Mouse (Mus musculus) bone marrow macrophage, adult 2 months (primary cell): Measurements from ENCODE around the gene Pdyn. TPM values are rescaled to one million over a fixed set of nuclear protein-coding genes. Genes with fewer than 3 reads are reported as not detected.

Experiments used
- H3K27ac ChIP-seq: 2 replicates; pipeline ENCODE4 v1.5.1; 2012; ENCODE audit warnings: low read depth, low read length; ENCODE audit not compliant: insufficient read depth
- H3K4me1 ChIP-seq: 2 replicates; pipeline ENCODE4 v1.6.1; 2012; ENCODE audit warnings: low read length; ENCODE audit not compliant: control insufficient read depth, insufficient read depth
- H3K4me3 ChIP-seq: 2 replicates; pipeline ENCODE4 v1.5.1; 2012; ENCODE audit warnings: mild to moderate bottlenecking, low read length, moderate library complexity; ENCODE audit not compliant: insufficient read depth
- CTCF ChIP-seq: IDR thresholded peaks from 2 replicates; pipeline ENCODE4 v1.5.1; 2012; ENCODE audit warnings: low read depth, mild to moderate bottlenecking, low read length, moderate library complexity
- POLR2A ChIP-seq: IDR thresholded peaks from 2 replicates; pipeline ENCODE4 v1.6.1; 2012; ENCODE audit warnings: mild to moderate bottlenecking, low read depth, low read length, borderline replicate concordance
- polyA plus RNA-seq: library from polyadenylated mRNA; stranded (reverse); fragments of >200 nt; gene quantifications from 2 replicates; pipeline ENCODE4 v1.2.4, GENCODE M21; 2012; ENCODE audit not compliant: missing spikeins, insufficient read depth, insufficient read length

Pdyn gene
- polyA plus RNA-seq, 1 experiment, result not detected

DNA sequence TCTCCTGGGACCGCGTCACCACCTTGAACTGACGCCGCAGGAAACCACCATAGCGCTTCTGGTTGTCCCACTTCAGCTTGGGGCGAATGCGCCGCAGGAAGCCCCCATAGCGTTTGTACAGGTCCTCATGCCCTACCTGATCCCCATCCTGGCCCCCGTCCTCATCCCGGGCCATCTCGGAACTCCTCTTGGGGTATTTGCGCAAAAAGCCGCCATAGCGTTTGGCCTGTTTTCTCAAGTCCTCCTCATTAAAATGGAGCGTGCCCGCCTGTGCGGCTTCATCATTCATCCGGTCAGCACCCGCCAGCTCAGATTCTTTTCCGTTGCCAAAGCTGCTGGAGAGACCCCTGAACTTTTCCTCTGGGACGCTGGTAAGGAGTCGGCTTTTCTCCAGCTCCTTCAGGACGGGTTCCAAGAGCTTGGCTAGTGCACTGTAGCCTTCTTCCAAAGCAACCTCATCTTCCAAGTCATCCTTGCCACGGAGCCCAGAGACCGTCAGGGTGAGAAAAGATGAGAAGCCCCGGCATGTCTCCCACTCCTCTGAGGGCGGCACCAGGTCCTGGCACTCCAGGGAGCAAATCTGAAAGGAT is 11.5 kb downstream of the Pdyn start:
- H3K4me3 ChIP-seq, result no peak overlapping the region
- no peak for TF ChIP-seq CTCF
- TF ChIP-seq POLR2A, result no peak
- H3K4me1 ChIP-seq, result no peaks in the 10 kb centered on the region
- H3K27ac ChIP-seq, result no peak overlapping the region

DNA sequence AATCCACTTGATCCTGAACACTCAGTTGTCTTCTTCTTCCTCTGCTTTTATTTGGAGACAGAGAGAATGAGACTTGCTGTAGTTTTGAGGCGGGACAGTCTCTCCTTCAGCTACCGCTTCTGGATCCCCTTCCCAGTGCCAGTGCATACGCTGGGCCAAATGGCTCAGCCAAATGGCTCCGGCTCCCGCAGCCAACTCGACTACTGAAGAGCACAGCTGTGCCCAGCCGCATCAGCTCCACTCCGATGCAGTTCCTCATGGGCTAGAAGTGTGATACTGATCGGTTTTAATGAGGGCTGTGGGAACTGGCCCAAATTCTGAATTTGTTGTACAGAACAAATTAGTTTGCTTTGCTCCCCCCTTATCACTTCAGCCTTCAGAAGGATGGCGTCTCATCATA is 12.7 kb downstream of the Pdyn start:
- no peak overlapping the region for H3K4me3 ChIP-seq
- TF ChIP-seq POLR2A, result no peak
- TF ChIP-seq CTCF, result no peak
- no peak overlapping the region for H3K27ac ChIP-seq
- H3K4me1 ChIP-seq, result no peaks in the 10 kb centered on the region

DNA sequence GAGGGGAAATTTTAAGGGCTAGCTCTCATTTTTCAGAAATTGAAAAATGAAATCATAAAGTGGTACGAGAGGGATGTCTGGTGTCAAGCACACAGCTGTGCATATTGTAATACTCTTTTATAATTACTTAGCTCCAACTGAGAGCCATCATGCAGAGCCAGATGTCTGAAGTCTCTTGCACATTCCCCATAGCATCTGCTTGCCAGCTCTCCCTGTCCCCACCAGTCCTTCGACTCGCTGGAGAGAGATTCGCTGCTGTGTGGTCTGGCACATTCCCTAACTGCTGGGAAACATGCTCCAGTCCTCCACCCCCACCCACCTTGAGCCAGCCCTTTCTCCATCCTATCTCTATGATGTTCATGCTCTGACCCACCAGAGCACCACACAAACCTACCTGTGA is 15.6 kb downstream of the Pdyn start:
- Histone ChIP-seq H3K27ac (no peak overlapping the region), H3K4me1 (no peaks in the 10 kb centered on the region), H3K4me3 (no peak overlapping the region)
- TF ChIP-seq CTCF (no peak), POLR2A (no peak)

DNA sequence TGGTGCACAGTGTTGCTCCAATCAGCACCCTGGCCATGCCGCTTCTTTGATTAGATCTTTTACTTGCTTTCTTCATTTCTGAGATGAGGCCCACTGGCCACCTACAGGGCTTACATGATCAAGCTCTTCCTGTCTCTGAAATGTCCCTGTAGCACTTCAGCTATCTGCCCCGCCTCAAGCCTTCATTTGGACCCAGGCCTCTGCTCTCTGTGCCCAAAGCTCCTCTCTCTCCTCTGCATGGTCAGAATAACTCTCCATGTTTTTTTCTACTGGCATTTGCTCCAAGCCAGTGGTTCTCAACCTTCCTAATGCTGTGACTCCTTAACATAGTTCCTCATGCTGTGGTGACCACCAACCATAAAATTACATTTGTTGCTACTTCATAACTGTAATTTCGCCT is 19.4 kb downstream of the Pdyn start:
- Histone ChIP-seq H3K4me1 (no peaks in the 10 kb centered on the region), H3K27ac (no peak overlapping the region), H3K4me3 (no peak overlapping the region)
- TF ChIP-seq POLR2A (no peak), CTCF (no peak)

DNA sequence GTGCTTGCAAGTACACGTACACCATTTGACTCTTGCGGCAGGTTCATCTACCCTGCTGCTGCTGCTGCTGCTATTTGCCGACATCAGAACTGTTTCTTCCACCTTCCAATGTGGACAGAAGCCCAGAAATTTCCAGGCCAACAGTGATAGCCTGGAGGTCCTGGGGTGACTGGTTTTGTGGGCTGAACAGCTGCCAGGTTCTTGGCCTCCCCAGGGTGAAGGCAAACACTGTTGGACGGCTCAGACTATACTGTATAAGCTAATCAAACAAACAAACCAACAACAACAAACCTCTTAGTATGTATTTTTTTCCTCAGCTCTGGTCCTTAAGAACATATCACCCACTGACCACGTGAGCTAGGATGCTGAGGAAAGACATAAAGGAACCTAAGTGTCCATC is 20.6 kb downstream of the Pdyn start:
- TF ChIP-seq CTCF (no peak), POLR2A (no peak)
- Histone ChIP-seq H3K4me3 (no peak overlapping the region), H3K4me1 (no peaks in the 10 kb centered on the region), H3K27ac (no peak overlapping the region)

DNA sequence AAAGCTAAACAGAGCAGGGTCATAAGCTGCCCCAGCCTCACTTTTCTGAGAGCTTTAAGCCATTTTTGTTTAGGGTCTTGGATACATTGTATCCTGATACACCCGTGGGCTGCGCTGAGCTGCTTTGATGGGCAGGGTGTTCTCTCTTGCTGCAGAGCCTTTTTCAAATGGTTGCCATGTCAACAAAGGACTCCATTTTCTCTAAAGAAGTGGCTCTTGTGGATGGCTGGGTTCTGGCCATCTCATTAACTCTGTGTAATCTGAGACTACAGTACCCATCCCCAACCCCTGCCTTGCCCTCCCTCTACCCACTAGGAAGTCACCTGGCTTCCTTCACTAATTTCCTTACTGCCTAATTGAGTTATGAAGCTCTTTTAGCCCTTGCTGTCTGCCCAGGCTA is 22.0 kb downstream of the Pdyn start:
- Histone ChIP-seq H3K4me3 (no peak overlapping the region), H3K27ac (no peak overlapping the region), H3K4me1 (no peaks in the 10 kb centered on the region)
- TF ChIP-seq POLR2A (no peak), CTCF (no peak)

DNA sequence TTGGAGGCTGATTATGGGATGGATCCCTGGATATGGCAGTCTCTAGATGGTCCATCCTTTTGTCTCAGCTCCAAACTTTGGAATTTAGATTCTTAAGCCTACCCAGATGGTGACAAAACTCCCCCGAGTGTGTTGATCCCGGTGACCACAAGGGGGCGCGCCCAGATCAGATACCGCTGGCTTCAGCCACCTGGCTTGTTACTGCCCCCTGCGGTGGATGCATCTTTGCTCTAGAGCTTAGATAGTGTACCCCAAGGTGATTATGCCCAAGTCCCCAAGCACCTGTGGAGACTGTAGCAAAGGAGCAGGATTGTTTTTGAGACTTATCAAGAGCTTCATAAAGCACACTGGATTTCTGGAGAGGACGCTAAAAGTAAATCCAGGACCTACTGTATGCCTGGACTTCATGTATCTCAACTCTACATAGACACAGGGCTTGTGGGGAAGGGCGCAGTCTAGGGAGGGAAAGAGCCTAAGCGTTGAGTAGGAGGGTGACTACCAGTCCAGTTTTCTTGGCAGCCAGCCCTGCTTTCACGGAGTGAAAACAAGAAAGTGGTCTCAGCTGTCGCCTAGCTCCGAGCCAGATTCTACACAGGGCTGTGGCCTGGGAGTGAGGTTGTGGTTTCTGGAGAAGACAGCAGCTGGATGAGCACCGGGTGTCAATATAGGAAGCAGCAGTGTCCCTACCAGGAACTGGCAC is 24.6 kb downstream of the Pdyn start:
- TF ChIP-seq POLR2A (no peak), CTCF (peak; percentile 99)
- H3K4me1 ChIP-seq, result no peaks in the 10 kb centered on the region

DNA sequence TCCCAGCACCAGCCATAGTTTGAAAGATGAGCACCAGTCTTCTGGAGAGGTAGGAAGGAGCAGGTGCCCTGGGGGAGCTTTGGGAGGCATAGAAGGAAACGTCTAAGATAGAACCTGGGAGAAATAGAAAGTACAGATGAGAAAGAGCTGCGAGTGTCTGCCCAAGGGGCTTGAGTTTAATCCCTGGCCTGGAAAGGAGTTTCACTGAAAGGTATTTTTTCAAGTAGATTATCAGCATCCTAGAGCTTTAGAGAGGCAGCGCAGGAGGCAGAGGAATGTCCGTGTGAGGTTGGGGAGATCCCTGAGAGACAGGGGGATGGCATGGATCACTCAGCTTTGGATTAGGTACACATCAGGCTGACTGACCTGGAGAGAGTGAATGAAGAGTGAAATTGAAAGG is 27.7 kb downstream of the Pdyn start:
- Histone ChIP-seq H3K4me1 (no peaks in the 10 kb centered on the region), H3K27ac (no peak overlapping the region), H3K4me3 (no peak overlapping the region)
- TF ChIP-seq POLR2A, result no peak
- TF ChIP-seq CTCF, result no peak

More for the DNA sequence above, 24.6 kb downstream of the Pdyn start:
- no peak overlapping the region for H3K4me3 ChIP-seq
- H3K27ac ChIP-seq, result no peak overlapping the region

DNA sequence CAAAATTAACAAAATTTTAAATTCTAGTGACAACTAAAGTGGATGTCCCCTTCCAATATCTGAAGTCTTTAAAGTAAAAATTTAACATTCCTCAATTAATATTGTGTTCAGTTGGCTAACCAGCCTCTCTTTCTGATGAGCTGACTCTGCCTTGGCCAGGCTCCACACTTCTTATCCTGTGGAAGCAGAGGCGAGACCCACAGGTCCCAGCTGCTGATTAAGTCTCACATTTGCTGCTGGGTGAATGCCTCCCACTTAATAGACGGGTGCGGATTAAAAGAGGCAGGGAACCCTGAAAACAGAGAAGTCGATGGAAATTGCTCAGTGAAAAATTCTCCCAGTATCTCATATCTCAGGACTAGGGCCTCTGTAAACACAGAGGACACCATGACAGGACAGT is 37.2 kb downstream of the Pdyn start:
- H3K4me3 ChIP-seq, result no peak overlapping the region
- H3K4me1 ChIP-seq, result no peaks in the 10 kb centered on the region
- no peak overlapping the region for H3K27ac ChIP-seq
- TF ChIP-seq CTCF (no peak), POLR2A (no peak)

DNA sequence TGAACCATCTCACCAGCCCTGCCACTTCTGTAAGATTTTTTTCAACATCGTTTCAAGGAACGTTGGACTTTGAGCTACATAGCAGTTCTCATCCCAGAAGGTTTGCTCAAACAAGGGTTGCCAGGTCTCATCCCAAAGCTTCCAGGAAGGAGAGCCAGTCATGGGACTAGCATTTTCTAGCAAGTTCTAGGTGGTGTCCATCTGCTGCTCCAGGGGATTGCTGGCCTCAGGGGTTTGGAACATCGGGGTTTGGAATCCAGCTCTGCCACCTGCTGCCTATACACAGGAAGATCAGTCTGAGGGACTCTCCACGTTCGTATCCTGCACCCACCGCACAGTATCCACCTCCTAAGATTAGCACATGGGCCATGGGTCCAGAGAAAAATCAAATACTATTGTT is 39.6 kb downstream of the Pdyn start:
- Histone ChIP-seq H3K4me1 (no peaks in the 10 kb centered on the region), H3K27ac (no peak overlapping the region), H3K4me3 (no peak overlapping the region)
- no peak for TF ChIP-seq POLR2A
- TF ChIP-seq CTCF, result no peak

DNA sequence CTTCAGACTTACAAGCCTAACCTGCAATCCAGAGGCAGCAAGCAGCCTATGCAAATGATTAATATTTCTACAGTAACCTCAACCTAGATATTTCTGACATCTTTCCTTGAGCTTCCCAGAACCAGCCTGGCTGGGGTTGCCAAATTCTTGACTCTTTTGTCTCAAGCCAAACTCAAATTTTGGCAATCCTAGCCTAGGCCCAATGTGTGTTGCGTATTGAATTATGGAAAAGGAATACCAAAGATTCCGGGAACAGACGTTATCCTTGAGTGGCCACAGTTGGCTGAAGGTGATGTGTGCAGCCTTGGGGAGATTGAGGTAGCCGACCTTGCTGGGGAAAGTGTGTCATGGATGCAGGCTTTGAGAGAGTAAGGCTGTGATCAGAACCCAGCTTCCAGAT is 40.8 kb downstream of the Pdyn start:
- TF ChIP-seq CTCF (no peak), POLR2A (no peak)
- Histone ChIP-seq H3K27ac (no peak overlapping the region), H3K4me1 (no peaks in the 10 kb centered on the region), H3K4me3 (no peak overlapping the region)
